Mouse (Mus musculus) kidney, adult 2 months (tissue): ENCODE measurements around the gene Pfas. TPM values are rescaled to one million over a fixed set of nuclear protein-coding genes. Genes with fewer than 3 reads are reported as not detected.
A peak's percentile ranks its signal among the peaks of the same experiment; 100 is the strongest.

ENCODE experiments used
- DNase-seq: peaks from one replicate; pipeline ENCODE4 v3.0.0; 2021
- H3K27ac ChIP-seq: fragments of 200-500 bp; 2 replicates; pipeline ENCODE4 v1.5.1; 2012; ENCODE audit warnings: low read depth, low read length, control low read depth, inconsistent platforms; ENCODE audit not compliant: insufficient read depth
- H3K27me3 ChIP-seq: fragments of 200-500 bp; replicated peaks from 2 replicates; pipeline ENCODE4 v1.6.1; 2012; ENCODE audit warnings: mild to moderate bottlenecking, moderate library complexity, low read length, inconsistent platforms; ENCODE audit not compliant: control insufficient read depth, insufficient read depth
- H3K36me3 ChIP-seq: fragments of 200-500 bp; 2 replicates; pipeline ENCODE4 v1.6.1; 2012; ENCODE audit warnings: mild to moderate bottlenecking, moderate library complexity, low read length, inconsistent platforms; ENCODE audit not compliant: control insufficient read depth, insufficient read depth
- H3K4me1 ChIP-seq: fragments of 200-500 bp; 2 replicates; pipeline ENCODE4 v1.6.1; 2011; ENCODE audit warnings: low read length; ENCODE audit not compliant: control insufficient read depth, insufficient read depth
- H3K4me3 ChIP-seq: fragments of 200-500 bp; 2 replicates; pipeline ENCODE4 v1.5.1; 2011; ENCODE audit warnings: mild to moderate bottlenecking, low read depth, low read length, control low read depth; ENCODE audit not compliant: insufficient read depth
- CTCF ChIP-seq: fragments of 200-500 bp; conservative IDR thresholded peaks from 2 replicates; pipeline ENCODE4 v1.5.1; 2011; ENCODE audit warnings: low read depth, mild to moderate bottlenecking, control low read depth, low read length, moderate library complexity, mixed read lengths; ENCODE audit not compliant: insufficient read depth, insufficient read length
- POLR2A ChIP-seq: fragments of 200-500 bp; IDR thresholded peaks from one replicate; pipeline ENCODE4 v1.6.1; 2011; ENCODE audit warnings: low read depth, low read length, control low read depth
- WGBS: fragments of 180-500 bp; shearing (Covaris S2); methylation state at CpG from one replicate; pipeline ENCODE4 v1.1.7; 2018; 5-methylcytosine and 5-hydroxymethylcytosine counted together
- polyA plus RNA-seq: library from polyadenylated mRNA; depleted of rRNA; stranded (reverse); fragments of >200 nt; gene quantifications from 2 replicates; pipeline ENCODE4 v1.2.3, GENCODE M21; 2012

Gene Pfas
- polyA plus RNA-seq, 1 experiment: 17.2 TPM

DNA sequence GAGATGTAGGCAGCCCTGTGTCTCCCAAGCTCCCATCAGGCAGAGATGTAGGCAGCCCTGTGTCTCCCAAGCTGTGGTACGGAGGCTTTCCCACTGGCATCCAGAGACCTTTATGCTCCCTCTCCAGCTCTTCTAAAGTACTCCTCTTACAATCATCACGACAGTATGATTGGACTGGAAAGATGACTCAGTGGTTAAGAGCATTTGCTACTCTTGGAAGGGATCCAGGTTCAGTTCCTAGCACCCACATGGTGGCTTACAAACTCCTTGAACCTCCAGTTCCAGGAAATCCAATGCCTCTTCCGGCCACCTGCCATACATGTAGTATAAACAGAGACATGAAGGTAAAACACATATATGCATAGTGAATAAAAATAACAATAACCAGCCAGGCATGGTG is 46.7 kb downstream of the Pfas start:
- Histone ChIP-seq H3K4me1 (peaks cover 3% of the 10 kb centered on the region), H3K27me3 (no peaks in the 10 kb centered on the region), H3K4me3 (no peak overlapping the region), H3K36me3 (no peaks in the 10 kb centered on the region), H3K27ac (no peak overlapping the region)
- TF ChIP-seq POLR2A (no peak), CTCF (no peak)
- WGBS: 64% methylated on average over 3 of the region's 3 CpGs
- DNase-seq: no peak

DNA sequence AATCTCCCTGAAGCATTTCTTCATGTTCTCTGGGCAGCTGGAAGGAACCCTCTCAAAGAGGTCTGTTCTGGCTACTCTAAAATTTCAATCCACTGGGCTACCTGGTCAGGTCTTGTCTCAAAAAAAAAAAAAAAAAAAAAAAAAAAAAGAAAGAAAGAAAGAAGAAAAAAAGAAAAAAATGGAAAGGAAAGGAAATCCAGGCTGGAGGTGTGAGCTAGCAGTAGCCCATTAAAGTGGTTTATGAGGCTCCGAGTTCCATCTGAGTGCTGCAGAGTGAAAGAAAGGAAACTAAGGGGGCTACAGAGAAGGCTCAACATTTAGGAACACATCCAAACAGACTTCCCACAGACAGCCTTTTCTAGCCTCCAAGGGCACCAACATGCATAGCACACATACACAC is 50.3 kb downstream of the Pfas start:
- no peak overlapping the region for H3K27ac ChIP-seq
- peaks cover 3% of the 10 kb centered on the region for H3K4me1 ChIP-seq
- DNase-seq: no peak
- TF ChIP-seq CTCF (no peak), POLR2A (no peak)
- 88% methylated on average over 1 of the region's 1 CpGs for WGBS
- H3K36me3 ChIP-seq: no peaks in the 10 kb centered on the region
- H3K27me3 ChIP-seq: no peaks in the 10 kb centered on the region
- no peak overlapping the region for H3K4me3 ChIP-seq

DNA sequence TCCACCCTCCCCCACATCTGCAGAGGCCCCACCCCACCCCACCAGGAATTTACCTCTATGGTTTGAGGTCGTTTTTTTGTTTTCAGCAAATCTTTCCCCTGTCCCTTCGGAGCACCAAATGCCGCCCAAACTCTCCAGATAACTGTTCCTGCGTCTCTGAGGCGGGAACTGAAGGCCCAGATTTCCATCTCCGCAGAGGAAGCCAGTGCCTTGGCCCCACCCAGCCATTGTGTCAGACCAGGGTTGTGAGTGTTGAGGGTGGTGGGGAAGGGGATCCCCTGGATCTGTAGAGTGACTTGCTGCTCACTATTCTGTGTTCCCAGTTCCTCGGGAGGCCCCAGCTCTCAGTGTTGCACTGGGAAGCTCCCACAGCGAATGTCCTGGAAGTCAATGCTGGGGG is 51.0 kb downstream of the Pfas start, which contains the start of gene Arhgef15:
Arhgef15 (minus strand) TSS at position 173 of the 400 bp plus-strand sequence.
- peak; percentile 47 for DNase-seq
- TF ChIP-seq POLR2A (no peak), CTCF (no peak)
- WGBS: 64% methylated on average over 8 of the region's 8 CpGs
- H3K27ac ChIP-seq: peak within 1 kb of the TSS; percentile 80
- H3K4me3 ChIP-seq: peak within 1 kb of the TSS; percentile 76
- peaks cover 3% of the 10 kb centered on the region; the same call in 1 of the 2 replicates for H3K4me1 ChIP-seq
- no peaks in the 10 kb centered on the region for H3K27me3 ChIP-seq
- H3K36me3 ChIP-seq: no peaks in the 10 kb centered on the region

DNA sequence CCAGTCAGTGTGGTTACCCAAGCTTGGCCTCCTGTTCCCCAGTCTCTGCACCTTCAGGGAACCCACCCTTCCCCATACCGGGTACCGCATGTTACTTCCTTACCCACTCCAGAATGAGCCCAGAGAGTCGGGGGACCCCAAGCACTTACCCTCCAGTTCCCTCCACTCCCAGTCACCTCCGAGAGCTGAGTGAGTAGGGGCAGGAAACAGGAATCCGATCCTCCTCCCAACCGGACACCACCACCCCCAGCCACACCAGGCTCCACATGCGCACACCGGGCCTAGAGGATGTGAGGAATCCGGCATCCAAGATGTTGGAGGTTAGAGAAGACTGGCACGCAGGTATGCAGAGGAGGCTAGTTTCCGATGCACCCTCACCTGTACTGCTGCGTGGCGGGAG is 51.6 kb downstream of the Pfas start:
- peak; percentile 60 for DNase-seq
- no peaks in the 10 kb centered on the region for H3K4me1 ChIP-seq
- TF ChIP-seq CTCF: no peak
- TF ChIP-seq POLR2A: no peak
- peak overlapping the region; percentile 76 for H3K4me3 ChIP-seq
- no peaks in the 10 kb centered on the region for H3K27me3 ChIP-seq
- peak overlapping the region; percentile 61 for H3K27ac ChIP-seq
- H3K36me3 ChIP-seq: no peaks in the 10 kb centered on the region
- 44% methylated on average over 13 of the region's 13 CpGs for WGBS

DNA sequence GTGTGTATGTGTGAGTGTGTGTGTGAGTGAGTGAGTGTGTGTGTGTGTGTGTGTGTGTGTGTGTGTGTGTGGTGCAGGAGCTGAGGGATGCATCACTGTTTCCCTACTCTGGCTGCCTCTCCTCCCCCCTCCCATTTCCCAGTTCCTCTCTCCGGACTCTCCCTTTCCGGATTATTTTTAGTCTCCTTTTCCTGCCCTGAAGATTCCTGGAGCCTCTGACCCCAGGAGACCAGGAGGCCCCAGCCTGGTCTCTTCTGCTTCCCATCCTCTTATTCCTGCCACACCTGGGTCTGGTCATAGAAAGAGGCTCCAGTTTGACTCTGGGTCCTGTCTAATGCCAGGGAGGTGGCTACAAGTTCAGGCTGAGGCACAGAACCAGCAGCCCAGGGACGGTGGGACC is 52.2 kb downstream of the Pfas start:
- Histone ChIP-seq H3K4me1 (no peaks in the 10 kb centered on the region), H3K27me3 (no peaks in the 10 kb centered on the region), H3K36me3 (no peaks in the 10 kb centered on the region), H3K4me3 (peak overlapping the region; percentile 76), H3K27ac (peak overlapping the region; percentile 71)
- DNase-seq: peak; percentile 79
- WGBS: 35% methylated on average over 3 of the region's 3 CpGs
- TF ChIP-seq POLR2A: no peak
- TF ChIP-seq CTCF: no peak

DNA sequence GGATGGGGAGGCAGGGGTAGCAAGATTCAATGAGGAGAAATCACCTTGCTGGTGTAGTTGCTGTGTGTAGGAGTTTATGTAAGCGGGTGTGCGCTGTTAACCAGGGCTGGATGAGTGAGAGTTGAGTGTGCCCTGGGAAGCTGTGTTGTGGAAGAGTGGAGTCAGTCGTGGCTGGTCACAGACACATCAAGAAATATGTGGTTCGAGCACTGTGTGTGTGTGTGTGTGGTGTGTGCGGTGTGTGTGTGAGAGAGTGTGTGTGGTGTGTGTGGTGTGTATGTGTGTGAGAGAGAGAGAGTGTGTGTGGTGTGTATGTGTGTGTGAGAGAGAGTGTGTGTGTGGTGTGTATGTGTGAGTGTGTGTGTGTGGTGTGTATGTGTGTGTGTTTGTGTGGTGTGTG is 52.8 kb downstream of the Pfas start:
- no peak for DNase-seq
- Histone ChIP-seq H3K27me3 (no peaks in the 10 kb centered on the region), H3K36me3 (no peaks in the 10 kb centered on the region), H3K4me3 (peak overlapping the region; percentile 46), H3K4me1 (no peaks in the 10 kb centered on the region), H3K27ac (peak overlapping the region; percentile 71)
- 56% methylated on average over 5 of the region's 5 CpGs for WGBS
- TF ChIP-seq CTCF (no peak), POLR2A (no peak)

DNA sequence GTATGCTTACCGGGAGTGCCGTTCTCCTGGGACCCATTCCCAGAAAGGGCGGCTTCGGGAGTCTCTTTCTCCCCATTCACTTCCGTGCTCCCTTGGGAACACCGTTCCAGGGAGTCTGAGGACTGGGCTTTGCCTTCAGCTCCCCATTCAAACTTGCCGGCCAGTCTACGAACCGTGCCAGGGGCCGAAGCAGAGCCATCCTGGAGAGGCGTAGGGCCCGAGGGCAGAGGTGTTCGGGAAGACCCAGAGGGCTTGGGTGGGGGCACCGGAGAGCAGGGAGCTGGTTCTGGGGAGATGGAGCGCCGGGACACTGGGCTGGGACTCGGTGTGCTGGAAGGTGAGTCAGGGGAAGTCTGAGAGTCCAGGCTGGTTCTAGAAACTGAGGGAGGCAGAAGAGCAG is 53.9 kb downstream of the Pfas start:
- 7% methylated on average over 17 of the region's 17 CpGs for WGBS
- no peaks in the 10 kb centered on the region for H3K27me3 ChIP-seq
- DNase-seq: no peak
- H3K4me1 ChIP-seq: no peaks in the 10 kb centered on the region
- H3K4me3 ChIP-seq: peak overlapping the region; percentile 33
- no peaks in the 10 kb centered on the region for H3K36me3 ChIP-seq
- TF ChIP-seq CTCF: no peak
- TF ChIP-seq POLR2A: no peak
- H3K27ac ChIP-seq: no peak overlapping the region
